Mouse (Mus musculus): Measurements from ENCODE around the gene Dnajb2.

Gene Dnajb2

DNA sequence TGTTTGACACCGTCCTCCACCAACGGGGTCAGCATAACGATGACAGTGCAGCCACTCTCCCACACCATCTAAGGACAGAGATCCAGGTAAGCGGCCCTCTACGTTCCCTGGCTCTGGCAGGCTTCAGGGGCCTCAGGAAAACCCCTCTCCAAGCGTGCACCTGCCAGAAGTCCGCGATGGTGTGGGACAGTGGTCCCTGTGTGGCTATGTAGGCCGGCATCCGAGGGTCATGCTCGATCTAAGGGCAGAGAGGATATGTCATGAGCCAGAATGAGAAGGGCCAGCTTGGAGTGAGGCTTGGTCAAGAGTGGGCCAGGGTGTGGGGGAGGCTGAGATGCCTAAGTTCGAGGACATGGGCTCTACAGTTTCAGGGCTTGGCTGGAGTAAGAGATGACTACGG lies 16.1 kb downstream of the Dnajb2 start:
- peak in 1 of 2 experiments; percentile 24 for DNase-seq

GRCm38 (mm10) chr1:75253029-75253428 lies 16.8 kb downstream of the Dnajb2 start:
- DNase-seq, result peak in 1 of 2 experiments; percentile 45

- peak; percentile 94 to 98 for DNase-seq
Observed at GRCm38 (mm10) chr1:75253849-75254624, 17.8 kb downstream of the Dnajb2 start.

GRCm38 (mm10) chr1:75254625-75255013 lies 18.4 kb downstream of the Dnajb2 start:
- DNase-seq, result peak in 1 of 2 experiments; percentile 45

- peak in 1 of 2 experiments; percentile 48 for DNase-seq
Observed at GRCm38 (mm10) chr1:75255516-75256046, 19.4 kb downstream of the Dnajb2 start.

DNA sequence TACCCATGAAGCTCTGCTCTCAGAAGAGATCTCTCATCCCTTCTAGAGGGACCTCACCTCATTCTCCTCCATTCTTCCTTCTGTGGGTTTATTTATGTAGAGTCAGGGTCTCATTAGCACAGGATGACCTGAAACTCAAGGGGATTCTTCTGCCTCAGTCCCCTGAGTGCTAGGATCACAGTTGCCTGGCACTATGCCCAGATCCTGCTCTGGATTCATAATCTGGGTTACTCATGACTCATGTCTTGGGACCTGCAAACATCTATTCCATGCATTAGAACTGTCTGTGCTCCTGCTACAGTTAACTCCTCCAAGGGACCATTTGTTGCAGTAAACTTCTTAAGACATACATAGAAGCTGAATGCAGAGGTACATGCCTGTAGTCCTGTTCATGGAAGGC lies 25.1 kb downstream of the Dnajb2 start:
- DNase-seq, result peak in 1 of 2 experiments; percentile 45

GRCm38 (mm10) chr1:75262969-75263951 lies 27.1 kb downstream of the Dnajb2 start:
- peak in 1 of 2 experiments; percentile 47 for DNase-seq

GRCm38 (mm10) chr1:75264091-75264880 lies 28.1 kb downstream of the Dnajb2 start, which contains the start of gene Ptprn:
Ptprn (minus strand) TSS chr1:75264502.
- peak; percentile 80 to 82 for DNase-seq

GRCm38 (mm10) chr1:75277195-75278188 lies 41.3 kb downstream of the Dnajb2 start:
- peak; percentile 26 to 28 for DNase-seq

- DNase-seq, result peak; percentile 16 to 37
Observed at GRCm38 (mm10) chr1:75278228-75278627, 42.0 kb downstream of the Dnajb2 start, which contains the start of gene Resp18. Resp18 (minus strand) TSS chr1:75278415.

GRCm38 (mm10) chr1:75283017-75283416 lies 46.8 kb downstream of the Dnajb2 start:
- DNase-seq, result no peak

GRCm38 (mm10) chr1:75284911-75285310 lies 48.7 kb downstream of the Dnajb2 start:
- no peak for DNase-seq

- DNase-seq, result peak; percentile 30 to 48
Observed at GRCm38 (mm10) chr1:75289376-75289775, 53.2 kb downstream of the Dnajb2 start.

DNA sequence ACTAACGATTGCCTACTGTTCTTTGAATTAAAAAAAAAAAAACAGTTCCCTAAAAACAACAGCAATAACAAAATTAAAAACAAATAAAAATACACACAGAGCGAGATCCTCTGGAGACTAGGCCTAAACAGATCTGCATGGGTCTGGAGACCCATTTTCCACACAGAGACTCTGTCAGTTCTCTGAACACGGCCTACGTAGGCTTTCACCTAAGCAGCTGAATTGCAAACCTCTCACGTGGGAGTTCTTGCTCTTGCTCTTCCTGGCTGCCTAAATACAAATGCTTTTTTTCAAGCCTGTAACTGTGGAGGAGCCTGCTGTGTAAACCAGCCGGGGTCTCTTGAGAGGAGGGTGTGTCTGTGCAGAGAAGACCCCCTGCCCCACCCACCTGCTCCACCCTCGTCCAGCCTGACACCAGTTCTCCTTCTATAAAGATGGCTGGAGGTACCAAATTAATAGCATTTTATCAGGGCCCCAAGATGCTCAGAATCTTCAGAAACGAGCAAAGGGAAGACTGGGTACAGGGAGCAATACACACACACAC lies 53.8 kb downstream of the Dnajb2 start:
- no peak for DNase-seq

- DNase-seq, result peak; percentile 83 to 87
Observed at GRCm38 (mm10) chr1:75290582-75290981, 54.4 kb downstream of the Dnajb2 start.

GRCm38 (mm10) chr1:75291321-75291720 lies 55.1 kb downstream of the Dnajb2 start:
- DNase-seq, result peak; percentile 23 to 32

- no peak for DNase-seq
Observed at GRCm38 (mm10) chr1:75292476-75293330, 56.5 kb downstream of the Dnajb2 start.

- no peak for DNase-seq
Observed at GRCm38 (mm10) chr1:75293331-75293701, 57.1 kb downstream of the Dnajb2 start.

DNA sequence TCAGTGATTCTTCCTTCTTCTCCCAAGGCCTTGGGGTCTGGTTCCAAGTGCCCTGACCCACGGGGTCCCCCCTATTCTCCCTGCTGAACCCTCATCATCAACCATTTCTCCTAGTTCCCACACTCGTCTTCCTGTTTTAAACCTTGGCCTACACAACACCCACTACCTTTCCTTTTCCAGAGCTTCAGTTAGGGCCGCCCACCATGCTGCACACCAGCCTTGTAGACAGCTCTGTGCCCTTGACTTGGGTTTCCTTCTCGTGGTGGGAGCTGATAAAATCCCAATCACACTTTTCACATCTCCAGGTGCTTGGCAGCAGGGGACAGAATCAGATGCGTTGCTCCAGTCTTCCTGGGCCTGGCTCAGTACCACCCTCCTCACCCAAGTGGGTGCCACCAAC lies 58.1 kb downstream of the Dnajb2 start:
- DNase-seq, result no peak

Measured in cerebellum, postnatal 14 days (tissue).